Mouse (Mus musculus): Measurements from ENCODE around the gene Ephb1. TPM values are rescaled to one million over a fixed set of nuclear protein-coding genes. Genes with fewer than 3 reads are reported as not detected.

The Ephb1 gene
- polyA plus RNA-seq (2012; fragmentation: generic; extraction: Trizol), result 0.02 TPM
- long read RNA-seq, experiment 1, result 0 reads
- long read RNA-seq, experiment 2, result 0 reads

GRCm38 (mm10) chr9:102354561-102354973, at the start of gene Ephb1:
Gene Ephb1 (minus strand): TSS chr9:102354693.
- Histone ChIP-seq H3K4me3 (ENCODE audit: insufficient read depth, poor library complexity, severe bottlenecking) (no peak within 1 kb of the TSS), H3K79me3 (ENCODE audit: low read depth) (no peaks in the 10 kb centered on the region), H3K27me3 (ENCODE audit: control insufficient read depth, insufficient read depth, insufficient read length) (peaks cover 34% of the 10 kb centered on the region), H3ac (ENCODE audit: control insufficient read depth, insufficient read length, low read depth) (no peak within 1 kb of the TSS), H3K36me3 (ENCODE audit: control insufficient read depth, insufficient read depth) (no peaks in the 10 kb centered on the region), H3K79me2 (ENCODE audit: control insufficient read depth, insufficient read depth) (no peaks in the 10 kb centered on the region)
- TF ChIP-seq MYOG (IDR thresholded peaks at IDR 0.05; ENCODE audit: control insufficient read depth, extremely low read depth, insufficient read length) (no peak), CEBPB (IDR thresholded peaks at IDR 0.05; ENCODE audit: low read depth) (no peak), MAX (IDR thresholded peaks at IDR 0.05) (no peak), CTCF (IDR thresholded peaks at IDR 0.05; ENCODE audit: control insufficient read depth, insufficient read depth, insufficient read length) (peak; percentile 88)

DNA sequence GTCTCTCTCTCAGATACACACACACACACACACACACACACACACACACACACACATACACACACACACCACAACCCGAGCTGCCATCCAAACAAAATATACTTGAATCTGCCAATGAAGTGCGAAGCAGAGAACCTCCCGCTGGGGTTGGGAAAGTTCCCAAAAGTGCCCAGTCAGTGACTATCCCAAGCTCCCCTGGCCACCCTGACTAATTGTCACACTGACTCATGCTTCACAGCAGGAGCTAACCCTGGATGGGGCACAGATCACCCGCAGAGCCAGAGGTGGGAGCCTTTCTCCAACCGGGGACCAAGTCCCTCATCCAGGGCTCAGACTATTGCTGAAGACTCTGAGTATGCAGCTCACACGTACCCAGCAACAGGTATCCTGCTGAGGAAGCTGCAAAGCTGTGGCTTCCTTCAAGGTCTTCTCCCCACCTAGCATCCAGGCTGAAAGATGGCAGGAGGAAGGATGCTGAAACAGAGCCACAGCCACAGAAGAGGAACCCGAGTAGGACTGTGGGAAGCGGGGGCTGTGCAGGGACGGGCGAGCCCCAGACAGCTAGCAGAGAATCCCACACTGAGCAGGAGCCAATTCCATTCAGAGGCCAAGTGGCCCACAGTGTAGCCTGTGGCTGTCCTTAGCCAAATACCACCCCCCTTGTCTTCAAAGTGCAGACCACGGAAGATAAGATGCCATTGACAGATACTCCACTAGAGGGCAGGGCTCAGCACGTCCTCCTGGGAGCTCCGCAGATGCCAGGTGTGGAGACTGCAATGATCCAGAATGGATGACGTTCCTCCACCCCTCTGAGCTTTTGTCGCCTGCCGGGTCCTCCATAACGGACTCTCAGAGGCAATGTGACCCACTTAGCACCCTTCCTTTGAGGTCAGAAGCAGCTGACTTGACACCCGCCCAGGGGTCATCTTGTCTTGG, 48.9 kb upstream of the Ephb1 start:
- peaks cover 1% of the 10 kb centered on the region for H3K27me3 ChIP-seq (ENCODE audit: control insufficient read depth, insufficient read depth, insufficient read length)
- H3K36me3 ChIP-seq (ENCODE audit: control insufficient read depth, insufficient read depth), result no peaks in the 10 kb centered on the region
- H3ac ChIP-seq (ENCODE audit: control insufficient read depth, insufficient read length, low read depth), result no peak overlapping the region
- no peaks in the 10 kb centered on the region for H3K79me3 ChIP-seq (ENCODE audit: low read depth)
- no peaks in the 10 kb centered on the region for H3K79me2 ChIP-seq (ENCODE audit: control insufficient read depth, insufficient read depth)
- TF ChIP-seq CTCF (IDR thresholded peaks at IDR 0.05; ENCODE audit: control insufficient read depth, insufficient read depth, insufficient read length), result peak; percentile 18
- TF ChIP-seq USF1 (IDR thresholded peaks at IDR 0.05; ENCODE audit: low read depth), result no peak
- no peak for TF ChIP-seq MYOD1 (IDR thresholded peaks at IDR 0.05; ENCODE audit: control insufficient read depth, insufficient read length, low read depth)
- H3K4me3 ChIP-seq (ENCODE audit: insufficient read depth, poor library complexity, severe bottlenecking), result no peak overlapping the region

DNA sequence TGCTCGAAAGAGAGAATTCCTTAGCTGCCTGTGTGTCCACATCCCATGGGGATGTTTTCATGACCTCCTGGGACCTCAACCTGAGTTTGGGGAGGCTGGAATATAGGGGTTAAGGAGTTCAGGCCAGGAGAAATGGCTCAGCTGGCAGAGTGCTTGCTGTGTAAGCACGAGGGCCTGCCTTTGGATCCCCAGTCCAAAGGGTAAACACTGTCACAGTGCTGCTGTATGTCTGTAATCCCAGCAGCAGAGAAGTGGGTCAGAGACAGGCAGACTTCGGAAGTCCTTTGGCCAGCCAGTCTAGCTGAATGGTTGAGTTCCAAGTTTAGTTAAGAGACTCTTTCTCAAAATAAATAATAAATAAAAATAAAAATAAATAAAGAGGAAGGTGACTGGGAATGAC, 48.2 kb upstream of the Ephb1 start:
- Histone ChIP-seq H3K36me3 (ENCODE audit: control insufficient read depth, insufficient read depth) (no peaks in the 10 kb centered on the region), H3K79me3 (ENCODE audit: low read depth) (no peaks in the 10 kb centered on the region), H3K27me3 (ENCODE audit: control insufficient read depth, insufficient read depth, insufficient read length) (no peaks in the 10 kb centered on the region), H3K79me2 (ENCODE audit: control insufficient read depth, insufficient read depth) (no peaks in the 10 kb centered on the region), H3K4me3 (ENCODE audit: insufficient read depth, poor library complexity, severe bottlenecking) (no peak overlapping the region), H3ac (ENCODE audit: control insufficient read depth, insufficient read length, low read depth) (no peak overlapping the region)
- TF ChIP-seq MYOD1 (IDR thresholded peaks at IDR 0.05; ENCODE audit: control insufficient read depth, insufficient read length, low read depth) (no peak), USF1 (IDR thresholded peaks at IDR 0.05; ENCODE audit: low read depth) (no peak), MAX (IDR thresholded peaks at IDR 0.05) (no peak), MYOG (IDR thresholded peaks at IDR 0.05; ENCODE audit: control insufficient read depth, extremely low read depth, insufficient read length) (no peak), CEBPB (IDR thresholded peaks at IDR 0.05; ENCODE audit: low read depth) (no peak), FOSL1 (IDR thresholded peaks at IDR 0.05; ENCODE audit: insufficient read depth, low read length, poor library complexity, severe bottlenecking) (no peak), CTCF (IDR thresholded peaks at IDR 0.05; ENCODE audit: control insufficient read depth, insufficient read depth, insufficient read length) (no peak)

- Histone ChIP-seq H3K4me3 (ENCODE audit: insufficient read depth, poor library complexity, severe bottlenecking) (no peak overlapping the region), H3K27me3 (ENCODE audit: control insufficient read depth, insufficient read depth, insufficient read length) (peaks cover 14% of the 10 kb centered on the region), H3K79me3 (ENCODE audit: low read depth) (no peaks in the 10 kb centered on the region), H3K79me2 (ENCODE audit: control insufficient read depth, insufficient read depth) (no peaks in the 10 kb centered on the region), H3ac (ENCODE audit: control insufficient read depth, insufficient read length, low read depth) (no peak overlapping the region), H3K36me3 (ENCODE audit: control insufficient read depth, insufficient read depth) (no peaks in the 10 kb centered on the region)
- TF ChIP-seq MYOG (IDR thresholded peaks at IDR 0.05; ENCODE audit: control insufficient read depth, extremely low read depth, insufficient read length) (no peak), CTCF (IDR thresholded peaks at IDR 0.05; ENCODE audit: control insufficient read depth, insufficient read depth, insufficient read length) (no peak), MYOD1 (IDR thresholded peaks at IDR 0.05; ENCODE audit: control insufficient read depth, insufficient read length, low read depth) (no peak), USF1 (IDR thresholded peaks at IDR 0.05; ENCODE audit: low read depth) (no peak)
Measured at GRCm38 (mm10) chr9:102388266-102388665, 33.8 kb upstream of the Ephb1 start.

- no peak overlapping the region for H3K4me3 ChIP-seq (ENCODE audit: insufficient read depth, poor library complexity, severe bottlenecking)
- TF ChIP-seq MYOG (IDR thresholded peaks at IDR 0.05; ENCODE audit: control insufficient read depth, extremely low read depth, insufficient read length), result no peak
- no peak for TF ChIP-seq FOSL1 (IDR thresholded peaks at IDR 0.05; ENCODE audit: insufficient read depth, low read length, poor library complexity, severe bottlenecking)
- no peak for TF ChIP-seq USF1 (IDR thresholded peaks at IDR 0.05; ENCODE audit: low read depth)
- no peak for TF ChIP-seq MAX (IDR thresholded peaks at IDR 0.05)
- no peak for TF ChIP-seq MYOD1 (IDR thresholded peaks at IDR 0.05; ENCODE audit: control insufficient read depth, insufficient read length, low read depth)
- no peak for TF ChIP-seq CEBPB (IDR thresholded peaks at IDR 0.05; ENCODE audit: low read depth)
- no peak for TF ChIP-seq CTCF (IDR thresholded peaks at IDR 0.05; ENCODE audit: control insufficient read depth, insufficient read depth, insufficient read length)
- peaks cover 14% of the 10 kb centered on the region for H3K27me3 ChIP-seq (ENCODE audit: control insufficient read depth, insufficient read depth, insufficient read length)
- no peaks in the 10 kb centered on the region for H3K79me2 ChIP-seq (ENCODE audit: control insufficient read depth, insufficient read depth)
- no peaks in the 10 kb centered on the region for H3K36me3 ChIP-seq (ENCODE audit: control insufficient read depth, insufficient read depth)
- no peaks in the 10 kb centered on the region for H3K79me3 ChIP-seq (ENCODE audit: low read depth)
- H3ac ChIP-seq (ENCODE audit: control insufficient read depth, insufficient read length, low read depth), result no peak overlapping the region
Measured at GRCm38 (mm10) chr9:102386816-102387215, 32.3 kb upstream of the Ephb1 start.

DNA sequence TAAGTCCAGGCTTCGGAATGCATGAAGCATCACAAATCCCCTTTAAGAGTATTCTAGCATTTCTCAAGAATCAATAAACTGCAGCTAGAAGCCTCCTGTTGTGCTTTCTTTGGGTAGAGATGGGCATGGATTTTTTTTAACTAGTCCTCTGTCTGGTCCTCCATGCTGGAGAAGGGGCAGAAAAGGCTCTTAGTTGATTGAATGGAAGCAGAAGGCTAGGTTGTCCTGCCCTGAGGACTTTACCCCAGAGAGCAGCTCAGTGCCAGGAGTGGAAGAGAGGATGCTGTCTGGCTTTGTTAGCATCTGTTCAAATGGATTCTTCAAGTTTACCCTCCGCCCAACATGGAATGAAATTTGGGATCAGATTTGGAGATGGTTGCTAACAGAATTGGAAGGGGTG, 25.7 kb upstream of the Ephb1 start:
- Histone ChIP-seq H3K36me3 (ENCODE audit: control insufficient read depth, insufficient read depth) (no peaks in the 10 kb centered on the region), H3K79me3 (ENCODE audit: low read depth) (no peaks in the 10 kb centered on the region), H3K27me3 (ENCODE audit: control insufficient read depth, insufficient read depth, insufficient read length) (peaks cover 14% of the 10 kb centered on the region), H3ac (ENCODE audit: control insufficient read depth, insufficient read length, low read depth) (no peak overlapping the region), H3K4me3 (ENCODE audit: insufficient read depth, poor library complexity, severe bottlenecking) (no peak overlapping the region), H3K79me2 (ENCODE audit: control insufficient read depth, insufficient read depth) (no peaks in the 10 kb centered on the region)
- TF ChIP-seq CEBPB (IDR thresholded peaks at IDR 0.05; ENCODE audit: low read depth) (no peak), MYOD1 (IDR thresholded peaks at IDR 0.05; ENCODE audit: control insufficient read depth, insufficient read length, low read depth) (no peak), MYOG (IDR thresholded peaks at IDR 0.05; ENCODE audit: control insufficient read depth, extremely low read depth, insufficient read length) (no peak), MAX (IDR thresholded peaks at IDR 0.05) (no peak), FOSL1 (IDR thresholded peaks at IDR 0.05; ENCODE audit: insufficient read depth, low read length, poor library complexity, severe bottlenecking) (no peak), USF1 (IDR thresholded peaks at IDR 0.05; ENCODE audit: low read depth) (no peak), CTCF (IDR thresholded peaks at IDR 0.05; ENCODE audit: control insufficient read depth, insufficient read depth, insufficient read length) (no peak)
